Mouse (Mus musculus) testis, adult 10 weeks (tissue): ENCODE results near the gene Asic2. TPM values are rescaled to one million over a fixed set of nuclear protein-coding genes. Genes with fewer than 3 reads are reported as not detected.

ENCODE experiments used
- polyA plus RNA-seq: library from polyadenylated mRNA; stranded (reverse); fragments of 350-450 nt; fragmentation: Illumina TruSeq; extraction: RNeasy Lipid Tissue Mini Kit (QIAGEN cat#74804); gene quantifications from one replicate; pipeline ENCODE4 v1.2.3, GENCODE M21; 2014; ENCODE audit warnings: low read depth, low replicate concordance

The Asic2 gene
- not detected for polyA plus RNA-seq

DNA sequence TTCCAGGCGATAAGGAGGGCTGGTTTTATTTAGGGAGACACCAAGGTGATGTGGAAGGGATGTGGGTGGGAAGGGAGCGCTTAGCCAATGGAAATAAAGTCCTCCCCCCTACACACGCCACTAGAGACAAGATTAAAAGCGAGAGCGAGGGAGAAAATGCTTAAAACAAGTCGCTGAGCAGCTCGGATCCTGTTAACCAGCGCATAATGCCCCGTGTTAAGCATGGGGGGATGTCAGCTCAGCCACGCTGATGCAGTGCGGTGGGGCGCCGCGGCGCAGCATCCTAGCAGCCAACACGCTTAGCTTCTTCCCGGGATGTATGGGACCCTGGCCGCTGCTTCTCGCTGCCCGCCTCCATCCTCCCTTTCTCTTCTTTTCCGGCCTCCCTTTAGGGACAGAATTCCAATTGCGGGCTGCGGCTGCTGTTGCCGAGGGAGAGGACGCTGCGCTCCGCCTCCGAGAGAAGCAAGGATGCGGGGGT is at the start of gene Asic2:
TSS of gene Asic2 (minus strand) at position 57 of the 481 bp plus-strand sequence.

DNA sequence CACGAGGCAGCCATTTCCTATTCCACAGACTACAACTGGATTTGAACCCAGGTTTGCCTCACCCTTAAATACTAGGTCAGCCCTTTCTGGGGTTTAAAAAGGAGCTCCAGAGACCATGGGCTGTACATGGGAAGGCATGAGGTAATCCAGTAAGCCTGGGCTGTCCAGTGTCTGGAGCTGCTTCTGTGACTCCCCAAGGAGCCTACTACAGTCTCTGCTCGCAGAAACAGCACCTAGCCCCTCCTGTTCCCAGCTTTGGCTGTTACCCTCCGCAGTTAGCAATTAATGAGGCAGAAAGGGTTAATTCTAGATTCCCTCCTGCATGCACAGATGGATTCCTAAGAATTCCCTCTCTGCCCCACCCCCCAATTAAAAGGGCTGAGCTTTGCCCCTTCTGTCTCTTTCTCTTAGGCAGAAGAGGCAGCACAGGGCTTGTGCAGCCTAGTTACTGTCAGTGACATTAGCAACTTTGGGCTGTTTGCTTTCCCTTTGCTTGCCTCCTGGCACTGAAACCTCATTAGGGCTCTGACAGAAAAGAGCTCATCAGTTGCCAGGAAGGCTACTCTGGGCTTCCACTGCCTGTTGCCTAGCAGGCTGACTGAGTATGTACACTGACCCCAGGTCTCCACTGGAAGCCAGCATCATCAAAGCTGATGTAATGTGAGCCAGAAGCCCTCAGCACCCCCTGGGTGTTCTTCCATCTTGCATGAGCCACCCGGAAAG is 107.8 kb downstream of the Asic2 start, which contains the start of gene 5530401A14Rik:
TSS of gene 5530401A14Rik (plus strand) at position 424 of the 723 bp plus-strand sequence.

DNA sequence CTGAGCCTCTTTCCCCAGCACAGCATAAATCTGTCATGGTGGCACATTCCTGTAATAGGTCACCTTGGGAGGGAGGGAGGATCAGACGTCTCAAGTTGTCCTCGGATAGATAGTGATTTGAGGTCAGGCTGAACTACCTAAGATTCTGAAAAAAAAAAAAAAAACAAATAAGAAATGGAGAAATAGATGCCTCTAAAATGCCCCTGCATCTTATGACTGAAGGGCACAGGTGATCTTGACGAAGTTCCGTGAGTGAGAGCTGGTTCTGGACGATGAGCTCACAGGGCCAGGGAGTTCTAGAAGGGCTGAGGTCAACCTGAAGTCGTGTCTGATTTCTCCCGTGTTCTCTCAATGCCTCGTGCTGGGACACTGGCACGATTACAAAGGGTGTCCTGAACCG is 1110.2 kb downstream of the Asic2 start, which contains the start of gene Spaca3:
TSS of gene Spaca3 (plus strand) at position 301 of the 400 bp plus-strand sequence.

Other genes starting within 250 kb of the Asic2 start
- gene 5530401A14Rik, start 107.8 kb downstream of the Asic2 start, polyA plus RNA-seq: not detected
- gene Ccl2, start 67.1 kb upstream of the Asic2 start, polyA plus RNA-seq: not detected
- not detected for gene Gm17268, start 70.1 kb upstream of the Asic2 start, polyA plus RNA-seq
- not detected for gene Ccl7, start 77.3 kb upstream of the Asic2 start, polyA plus RNA-seq
- not detected for gene Ccl11, start 89.4 kb upstream of the Asic2 start, polyA plus RNA-seq
- gene Ccl12, start 133.4 kb upstream of the Asic2 start, polyA plus RNA-seq: 0.69 TPM
- gene Ccl8, start 146.7 kb upstream of the Asic2 start, polyA plus RNA-seq: 3.7 TPM